Mouse (Mus musculus) liver, embryonic 16.5 days (tissue): ENCODE measurements around the gene Olfr1444. TPM values are rescaled to one million over a fixed set of nuclear protein-coding genes. Genes with fewer than 3 reads are reported as not detected.

Source experiments
- ATAC-seq: fragments of 200-750 bp; cut with Nextera tagmentation; 2 replicates; pipeline ENCODE4 v1.8.0; 2017; ENCODE audit warnings: low read depth, mild to moderate bottlenecking, moderate number of reproducible peaks, moderate library complexity
- H3K27ac ChIP-seq: fragments of 300-500 bp; sonication (generic); 2 replicates; pipeline ENCODE4 v1.5.1; 2014; ENCODE audit warnings: mild to moderate bottlenecking, low read length
- H3K27me3 ChIP-seq: fragments of 300-500 bp; sonication (generic); 2 replicates; pipeline ENCODE4 v1.6.1; 2014; ENCODE audit warnings: low read depth, low read length, mixed read lengths; ENCODE audit not compliant: control insufficient read depth, insufficient read depth
- H3K36me3 ChIP-seq: fragments of 300-500 bp; sonication (generic); 2 replicates; pipeline ENCODE4 v1.6.1; 2014; ENCODE audit warnings: mild to moderate bottlenecking; ENCODE audit not compliant: control insufficient read depth, insufficient read depth
- H3K4me1 ChIP-seq: fragments of 300-500 bp; sonication (generic); 2 replicates; pipeline ENCODE4 v1.6.1; 2014; ENCODE audit warnings: low read depth, low read length, mixed read lengths; ENCODE audit not compliant: control insufficient read depth
- H3K4me2 ChIP-seq: fragments of 300-500 bp; sonication (generic); 2 replicates; pipeline ENCODE4 v1.6.1; 2014; ENCODE audit warnings: low read depth, low read length, mixed read lengths
- H3K4me3 ChIP-seq: fragments of 300-500 bp; sonication (generic); 2 replicates; pipeline ENCODE4 v1.5.1; 2014; ENCODE audit warnings: low read depth, mild to moderate bottlenecking, low read length
- H3K9ac ChIP-seq: fragments of 300-500 bp; sonication (generic); 2 replicates; pipeline ENCODE4 v1.6.1; 2014; ENCODE audit warnings: low read depth, low read length
- H3K9me3 ChIP-seq: fragments of 300-500 bp; sonication (generic); replicated peaks from 2 replicates; pipeline ENCODE4 v1.6.1; 2016; ENCODE audit warnings: low read length; ENCODE audit not compliant: control insufficient read depth
- WGBS: fragments of 180-500 bp; shearing (Covaris S2); extraction: QIAGEN DNeasy Blood & Tissue Kit; methylation state at CpG from one replicate; pipeline ENCODE4 v1.1.7; 2014; ENCODE audit not compliant: insufficient replicate concordance; 5-methylcytosine and 5-hydroxymethylcytosine counted together
- polyA plus RNA-seq: library from polyadenylated mRNA; unstranded; fragments of >200 nt; fragmentation: Nextera tagmentation; extraction: Ambion mirVana; gene quantifications from 2 replicates; pipeline ENCODE4 v1.2.1, GENCODE M21; 2015

The Olfr1444 gene
- polyA plus RNA-seq, 1 experiment from 2014 or later, result not detected

- Histone ChIP-seq H3K9ac (no peak overlapping the region), H3K4me3 (no peak overlapping the region), H3K4me2 (no peak overlapping the region), H3K4me1 (no peaks in the 10 kb centered on the region; the same call in 1 of the 2 replicates), H3K27me3 (no peaks in the 10 kb centered on the region), H3K27ac (no peak overlapping the region), H3K9me3 (no peaks in the 10 kb centered on the region), H3K36me3 (no peaks in the 10 kb centered on the region)
- ATAC-seq, result no peak
- WGBS, result 68% methylated on average over 1 of the region's 1 CpGs
These were observed 18.6 kb upstream of the Olfr1444 start for GRCm38 (mm10) chr19:12838507-12838906.

- H3K9me3 ChIP-seq, result no peaks in the 10 kb centered on the region
- H3K4me2 ChIP-seq, result no peak within 1 kb of the TSS
- no peaks in the 10 kb centered on the region for H3K36me3 ChIP-seq
- no peaks in the 10 kb centered on the region for H3K4me1 ChIP-seq
- no peak within 1 kb of the TSS for H3K9ac ChIP-seq
- no peak within 1 kb of the TSS for H3K4me3 ChIP-seq
- no peak for ATAC-seq
- no peak within 1 kb of the TSS for H3K27ac ChIP-seq
- H3K27me3 ChIP-seq, result no peaks in the 10 kb centered on the region
These were observed 10.7 kb upstream of the Olfr1444 start, which contains the start of gene Gm5244 for GRCm38 (mm10) chr19:12846382-12846781. Gene Gm5244 (plus strand): TSS chr19:12846682.

GRCm38 (mm10) chr19:12883555-12883954, 26.5 kb downstream of the Olfr1444 start, which contains the start of gene Olfr1445:
Gene Olfr1445 (plus strand): TSS chr19:12883855.
- Histone ChIP-seq H3K4me2 (no peak within 1 kb of the TSS), H3K36me3 (no peaks in the 10 kb centered on the region), H3K9ac (no peak within 1 kb of the TSS)

GRCm38 (mm10) chr19:12893424-12893823, 36.3 kb downstream of the Olfr1444 start, which contains the start of gene Olfr1446:
Gene Olfr1446 (minus strand): TSS chr19:12893524.
- no peak within 1 kb of the TSS for H3K9ac ChIP-seq

More at GRCm38 (mm10) chr19:12883555-12883954, 26.5 kb downstream of the Olfr1444 start, which contains the start of gene Olfr1445:
- no peak within 1 kb of the TSS for H3K4me3 ChIP-seq
- H3K9me3 ChIP-seq, result no peaks in the 10 kb centered on the region
- ATAC-seq, result no peak
- H3K27me3 ChIP-seq, result no peaks in the 10 kb centered on the region
- WGBS, result 56% methylated on average over 2 of the region's 2 CpGs
- H3K4me1 ChIP-seq, result no peaks in the 10 kb centered on the region
- H3K27ac ChIP-seq, result no peak within 1 kb of the TSS

GRCm38 (mm10) chr19:12903643-12904042, 46.6 kb downstream of the Olfr1444 start, which contains the start of gene Olfr1447:
Gene Olfr1447 (minus strand): TSS chr19:12903743.
- 86% methylated on average over 1 of the region's 1 CpGs for WGBS
- H3K4me3 ChIP-seq, result no peak within 1 kb of the TSS
- ATAC-seq, result no peak
- no peaks in the 10 kb centered on the region for H3K36me3 ChIP-seq
- no peak within 1 kb of the TSS for H3K27ac ChIP-seq
- H3K27me3 ChIP-seq, result no peaks in the 10 kb centered on the region
- no peaks in the 10 kb centered on the region for H3K4me1 ChIP-seq
- no peak within 1 kb of the TSS for H3K9ac ChIP-seq
- no peaks in the 10 kb centered on the region for H3K9me3 ChIP-seq
- no peak within 1 kb of the TSS for H3K4me2 ChIP-seq

More at GRCm38 (mm10) chr19:12893424-12893823, 36.3 kb downstream of the Olfr1444 start, which contains the start of gene Olfr1446:
- WGBS, result 57% methylated on average over 1 of the region's 1 CpGs
- Histone ChIP-seq H3K4me2 (no peak within 1 kb of the TSS), H3K4me3 (no peak within 1 kb of the TSS), H3K27ac (no peak within 1 kb of the TSS), H3K9me3 (no peaks in the 10 kb centered on the region), H3K36me3 (no peaks in the 10 kb centered on the region), H3K4me1 (no peaks in the 10 kb centered on the region), H3K27me3 (no peaks in the 10 kb centered on the region)
- no peak for ATAC-seq

Other genes starting within 250 kb of the Olfr1444 start
- gene Glyat, start 224.0 kb upstream of the Olfr1444 start, polyA plus RNA-seq, result 0.23 and 0.38 TPM in 2 replicates
- gene Olfr1442, start 186.8 kb upstream of the Olfr1444 start, polyA plus RNA-seq, result not detected in 2 replicates
- gene Olfr1443, start 179.2 kb upstream of the Olfr1444 start, polyA plus RNA-seq, result not detected in 2 replicates
- gene Keg1, start 161.5 kb upstream of the Olfr1444 start, polyA plus RNA-seq, result 7.1 and 9.5 TPM in 2 replicates
- 0.63 and 0.66 TPM in 2 replicates for gene Cntf, start 91.7 kb upstream of the Olfr1444 start, polyA plus RNA-seq
- gene Zfp91, start 61.2 kb upstream of the Olfr1444 start, polyA plus RNA-seq, result 5.8 and 6.3 TPM in 2 replicates
- 2.2 and 2.3 TPM in 2 replicates for gene Lpxn, start 61.1 kb upstream of the Olfr1444 start, polyA plus RNA-seq
- not detected in 2 replicates for gene Gm5244, start 10.6 kb upstream of the Olfr1444 start, polyA plus RNA-seq
- gene Olfr1445, start 26.6 kb downstream of the Olfr1444 start, polyA plus RNA-seq, result not detected in 2 replicates
- not detected in 2 replicates for gene Olfr1446, start 36.2 kb downstream of the Olfr1444 start, polyA plus RNA-seq
- gene Olfr1447, start 46.5 kb downstream of the Olfr1444 start, polyA plus RNA-seq, result not detected in 2 replicates
- not detected in 2 replicates for gene Olfr1448, start 67.1 kb downstream of the Olfr1444 start, polyA plus RNA-seq
- gene Olfr1449, start 73.6 kb downstream of the Olfr1444 start, polyA plus RNA-seq, result not detected in 2 replicates
- gene Olfr1450, start 93.0 kb downstream of the Olfr1444 start, polyA plus RNA-seq, result not detected in 2 replicates
- not detected in 2 replicates for gene Olfr1451, start 137.7 kb downstream of the Olfr1444 start, polyA plus RNA-seq
- gene Olfr1453, start 171.0 kb downstream of the Olfr1444 start, polyA plus RNA-seq, result not detected in 2 replicates
- gene Olfr1454, start 203.3 kb downstream of the Olfr1444 start, polyA plus RNA-seq, result not detected in 2 replicates
- not detected in 2 replicates for gene Olfr1457, start 240.6 kb downstream of the Olfr1444 start, polyA plus RNA-seq
- gene Olfr1458, start 249.5 kb downstream of the Olfr1444 start, polyA plus RNA-seq, result not detected in 2 replicates